Mouse (Mus musculus): ENCODE data around the gene Rangrf. TPM values are rescaled to one million over a fixed set of nuclear protein-coding genes. Genes with fewer than 3 reads are reported as not detected.

Gene Rangrf
- 9.7 TPM for polyA plus RNA-seq (2015; fragmentation: Illumina TruSeq; extraction: RNeasy Lipid Tissue Mini Kit (QIAGEN cat#74804); ENCODE audit: insufficient read depth, low replicate concordance)

GRCm38 (mm10) chr11:68975085-68975484 lies at the start of gene Rangrf:
Gene Rangrf (minus strand): TSS chr11:68975185.

GRCm38 (mm10) chr11:69015644-69016441 lies 40.9 kb upstream of the Rangrf start, which contains the start of gene Ctc1:
Gene Ctc1 (plus strand): TSS chr11:69015911.

GRCm38 (mm10) chr11:69008182-69009121 lies 33.5 kb upstream of the Rangrf start, which contains the start of gene Pfas:
Gene Pfas (minus strand): TSS chr11:69008460.

GRCm38 (mm10) chr11:68967337-68968282 lies 7.4 kb downstream of the Rangrf start, which contains the start of gene Slc25a35:
Gene Slc25a35 (plus strand): TSS chr11:68968131.

GRCm38 (mm10) chr11:68957308-68957707 lies 17.7 kb downstream of the Rangrf start, which contains the start of gene Arhgef15:
Gene Arhgef15 (minus strand): TSS chr11:68957480.

GRCm38 (mm10) chr11:68926981-68927380 lies 48.0 kb downstream of the Rangrf start, which contains the start of gene Odf4:
Gene Odf4 (minus strand): TSS chr11:68927081.

Other genes with a start within 250 kb of the Rangrf start
- 59.8 TPM for gene Ndel1, start 103.3 kb downstream of the Rangrf start, polyA plus RNA-seq (2015; fragmentation: Illumina TruSeq; extraction: RNeasy Lipid Tissue Mini Kit (QIAGEN cat#74804); ENCODE audit: insufficient read depth, low replicate concordance)
- gene Rnf222, start 86.6 kb downstream of the Rangrf start, polyA plus RNA-seq (2015; fragmentation: Illumina TruSeq; extraction: RNeasy Lipid Tissue Mini Kit (QIAGEN cat#74804); ENCODE audit: insufficient read depth, low replicate concordance) = not detected
- 3,091 TPM for gene Rpl26, start 73.6 kb downstream of the Rangrf start, polyA plus RNA-seq (2015; fragmentation: Illumina TruSeq; extraction: RNeasy Lipid Tissue Mini Kit (QIAGEN cat#74804); ENCODE audit: insufficient read depth, low replicate concordance)
- gene Odf4, start 48.1 kb downstream of the Rangrf start, polyA plus RNA-seq (2015; fragmentation: Illumina TruSeq; extraction: RNeasy Lipid Tissue Mini Kit (QIAGEN cat#74804); ENCODE audit: insufficient read depth, low replicate concordance) = not detected
- gene Arhgef15, start 17.7 kb downstream of the Rangrf start, polyA plus RNA-seq (2015; fragmentation: Illumina TruSeq; extraction: RNeasy Lipid Tissue Mini Kit (QIAGEN cat#74804); ENCODE audit: insufficient read depth, low replicate concordance) = 3.7 TPM
- gene Slc25a35, start 7.1 kb downstream of the Rangrf start, polyA plus RNA-seq (2015; fragmentation: Illumina TruSeq; extraction: RNeasy Lipid Tissue Mini Kit (QIAGEN cat#74804); ENCODE audit: insufficient read depth, low replicate concordance) = 16.7 TPM
- 14.9 TPM for gene Pfas, start 33.3 kb upstream of the Rangrf start, polyA plus RNA-seq (2015; fragmentation: Illumina TruSeq; extraction: RNeasy Lipid Tissue Mini Kit (QIAGEN cat#74804); ENCODE audit: insufficient read depth, low replicate concordance)
- gene Ctc1, start 40.7 kb upstream of the Rangrf start, polyA plus RNA-seq (2015; fragmentation: Illumina TruSeq; extraction: RNeasy Lipid Tissue Mini Kit (QIAGEN cat#74804); ENCODE audit: insufficient read depth, low replicate concordance) = 16.9 TPM
- 18.1 TPM for gene Aurkb, start 70.5 kb upstream of the Rangrf start, polyA plus RNA-seq (2015; fragmentation: Illumina TruSeq; extraction: RNeasy Lipid Tissue Mini Kit (QIAGEN cat#74804); ENCODE audit: insufficient read depth, low replicate concordance)
- gene Borcs6, start 84.5 kb upstream of the Rangrf start, polyA plus RNA-seq (2015; fragmentation: Illumina TruSeq; extraction: RNeasy Lipid Tissue Mini Kit (QIAGEN cat#74804); ENCODE audit: insufficient read depth, low replicate concordance) = 6.8 TPM
- gene Tmem107, start 95.6 kb upstream of the Rangrf start, polyA plus RNA-seq (2015; fragmentation: Illumina TruSeq; extraction: RNeasy Lipid Tissue Mini Kit (QIAGEN cat#74804); ENCODE audit: insufficient read depth, low replicate concordance) = 3.2 TPM
- gene Vamp2, start 113.3 kb upstream of the Rangrf start, polyA plus RNA-seq (2015; fragmentation: Illumina TruSeq; extraction: RNeasy Lipid Tissue Mini Kit (QIAGEN cat#74804); ENCODE audit: insufficient read depth, low replicate concordance) = 199 TPM
- gene Per1, start 120.0 kb upstream of the Rangrf start, polyA plus RNA-seq (2015; fragmentation: Illumina TruSeq; extraction: RNeasy Lipid Tissue Mini Kit (QIAGEN cat#74804); ENCODE audit: insufficient read depth, low replicate concordance) = 8.1 TPM
- gene Hes7, start 145.2 kb upstream of the Rangrf start, polyA plus RNA-seq (2015; fragmentation: Illumina TruSeq; extraction: RNeasy Lipid Tissue Mini Kit (QIAGEN cat#74804); ENCODE audit: insufficient read depth, low replicate concordance) = 0.12 TPM
- gene 9130213A22Rik, start 147.4 kb upstream of the Rangrf start, polyA plus RNA-seq (2015; fragmentation: Illumina TruSeq; extraction: RNeasy Lipid Tissue Mini Kit (QIAGEN cat#74804); ENCODE audit: insufficient read depth, low replicate concordance) = 0.44 TPM
- 0.50 TPM for gene Aloxe3, start 150.7 kb upstream of the Rangrf start, polyA plus RNA-seq (2015; fragmentation: Illumina TruSeq; extraction: RNeasy Lipid Tissue Mini Kit (QIAGEN cat#74804); ENCODE audit: insufficient read depth, low replicate concordance)
- gene Alox12b, start 181.8 kb upstream of the Rangrf start, polyA plus RNA-seq (2015; fragmentation: Illumina TruSeq; extraction: RNeasy Lipid Tissue Mini Kit (QIAGEN cat#74804); ENCODE audit: insufficient read depth, low replicate concordance) = not detected
- gene Alox8, start 222.7 kb upstream of the Rangrf start, polyA plus RNA-seq (2015; fragmentation: Illumina TruSeq; extraction: RNeasy Lipid Tissue Mini Kit (QIAGEN cat#74804); ENCODE audit: insufficient read depth, low replicate concordance) = 0.25 TPM